Mouse (Mus musculus) MEL (cell line): ENCODE data around the gene Fam69b. TPM values are rescaled to one million over a fixed set of nuclear protein-coding genes. Genes with fewer than 3 reads are reported as not detected.

Experiments
- DNase-seq: peaks from one replicate; pipeline ENCODE4 v3.0.0; 2011; ENCODE audit warnings: low read depth, low spot score
- H3K27ac ChIP-seq: 2 replicates; pipeline ENCODE4 v1.5.1; 2012; ENCODE audit warnings: low read depth, mild to moderate bottlenecking, control low read depth, low read length, moderate library complexity; ENCODE audit not compliant: control insufficient read depth
- H3K27me3 ChIP-seq, 2 experiments: fragments of 150-350 bp in 1 of 2; sonication (generic) in 1 of 2; 2 replicates each; pipeline ENCODE4 v1.6.1; 2012; ENCODE audit warnings: low read length in 2 of 2, mild to moderate bottlenecking in 2 of 2, improper control_type of control experiment in 1 of 2, moderate library complexity in 1 of 2; ENCODE audit not compliant: insufficient read depth in 2 of 2, control insufficient read depth in 1 of 2
- H3K36me3 ChIP-seq, 2 experiments: 2 replicates each; pipeline ENCODE4 v1.6.1; 2012 to 2014; ENCODE audit warnings: low read length in 2 of 2, improper control_type of control experiment in 1 of 2, inconsistent platforms in 1 of 2, mild to moderate bottlenecking in 1 of 2; ENCODE audit not compliant: insufficient read depth in 2 of 2, control insufficient read depth in 1 of 2
- H3K4me1 ChIP-seq, 2 experiments: fragments of 150-350 bp in 1 of 2; sonication (generic) in 1 of 2; 2 replicates each; pipeline ENCODE4 v1.6.1; 2012; ENCODE audit warnings: low read length in 2 of 2, improper control_type of control experiment in 1 of 2, mild to moderate bottlenecking in 1 of 2; ENCODE audit not compliant: insufficient read depth in 2 of 2, control insufficient read depth in 1 of 2
- H3K4me3 ChIP-seq, 2 experiments: fragments of 150-350 bp in 1 of 2; sonication (generic) in 1 of 2; 2 replicates each; pipeline ENCODE4 v1.5.1; 2012; ENCODE audit warnings: low read depth in 2 of 2, low read length in 2 of 2, mild to moderate bottlenecking in 2 of 2, moderate library complexity in 2 of 2, control low read depth in 1 of 2, improper control_type of control experiment in 1 of 2; ENCODE audit not compliant: control insufficient read depth in 1 of 2, insufficient read depth in 1 of 2
- H3K79me2 ChIP-seq: 2 replicates; pipeline ENCODE4 v1.6.1; 2012; ENCODE audit warnings: mild to moderate bottlenecking, low read length, moderate library complexity; ENCODE audit not compliant: control insufficient read depth, poor library complexity, insufficient read depth
- H3K9ac ChIP-seq: 2 replicates; pipeline ENCODE4 v1.6.1; 2012; ENCODE audit warnings: low read depth, mild to moderate bottlenecking, control low read depth, low read length, moderate library complexity; ENCODE audit not compliant: control insufficient read depth, poor library complexity, severe bottlenecking
- H3K9me3 ChIP-seq: fragments of 150-350 bp; sonication (generic); replicated peaks from 2 replicates; pipeline ENCODE4 v1.6.1; 2012; ENCODE audit warnings: mild to moderate bottlenecking, low read length, improper control_type of control experiment, moderate library complexity; ENCODE audit not compliant: insufficient read depth
- ELF1 ChIP-seq: IDR thresholded peaks from 2 replicates; pipeline ENCODE4 v1.6.1; 2014; ENCODE audit warnings: low read depth, mild to moderate bottlenecking, inconsistent platforms, low read length, improper control_type of control experiment, moderate library complexity
- EP300 ChIP-seq, 2 experiments: IDR thresholded peaks; 2 replicates each; pipeline ENCODE4 v1.6.1; 2011; ENCODE audit warnings: improper control_type of control experiment in 2 of 2, low read length in 2 of 2, low read depth in 1 of 2, mild to moderate bottlenecking in 1 of 2
- GABPA ChIP-seq: IDR thresholded peaks from 2 replicates; pipeline ENCODE4 v1.6.1; 2012; ENCODE audit warnings: low read depth, mild to moderate bottlenecking, inconsistent platforms, low read length, improper control_type of control experiment, moderate library complexity
- GATA1 ChIP-seq: IDR thresholded peaks from 2 replicates; pipeline ENCODE4 v1.6.1; 2011; ENCODE audit warnings: low read depth, low read length, improper control_type of control experiment
- HCFC1 ChIP-seq: IDR thresholded peaks from 2 replicates; pipeline ENCODE4 v1.6.1; 2012; ENCODE audit warnings: low read depth, mild to moderate bottlenecking, inconsistent platforms, low read length, improper control_type of control experiment, moderate library complexity
- JUND ChIP-seq: IDR thresholded peaks from 2 replicates; pipeline ENCODE4 v1.6.1; 2011; ENCODE audit warnings: low read depth, mild to moderate bottlenecking, improper control_type of control experiment, low read length
- MEF2A ChIP-seq: IDR thresholded peaks from 2 replicates; pipeline ENCODE4 v1.6.1; 2014; ENCODE audit warnings: low read depth, mild to moderate bottlenecking, inconsistent platforms, low read length, improper control_type of control experiment; ENCODE audit not compliant: poor library complexity, insufficient replicate concordance, severe bottlenecking; ENCODE audit errors: extremely low read depth
- MYB ChIP-seq: IDR thresholded peaks from 2 replicates; pipeline ENCODE4 v1.6.1; 2011; ENCODE audit warnings: mild to moderate bottlenecking, low read depth, low read length, improper control_type of control experiment
- MYC ChIP-seq: IDR thresholded peaks from 2 replicates; pipeline ENCODE4 v1.6.1; 2011; ENCODE audit warnings: low read depth, mild to moderate bottlenecking, low read length, improper control_type of control experiment, moderate library complexity
- RCOR1 ChIP-seq: IDR thresholded peaks from 2 replicates; pipeline ENCODE4 v1.6.1; 2012; ENCODE audit warnings: low read depth, mild to moderate bottlenecking, inconsistent platforms, low read length, improper control_type of control experiment
- SIN3A ChIP-seq: IDR thresholded peaks from 2 replicates; pipeline ENCODE4 v1.6.1; 2012; ENCODE audit warnings: low read length, improper control_type of control experiment, inconsistent platforms
- TBP ChIP-seq: IDR thresholded peaks from 2 replicates; pipeline ENCODE4 v1.8.0; 2011; ENCODE audit warnings: low read depth, low read length, improper control_type of control experiment
- USF1 ChIP-seq: IDR thresholded peaks from 2 replicates; pipeline ENCODE4 v1.6.1; 2014; ENCODE audit warnings: low read depth, mild to moderate bottlenecking, inconsistent platforms, low read length, improper control_type of control experiment, moderate library complexity
- USF2 ChIP-seq, 2 experiments: IDR thresholded peaks; 2 replicates each; pipeline ENCODE4 v1.6.1; 2011 to 2012; ENCODE audit warnings: improper control_type of control experiment in 2 of 2, low read length in 2 of 2, borderline replicate concordance in 1 of 2, inconsistent platforms in 1 of 2, low read depth in 1 of 2, mild to moderate bottlenecking in 1 of 2; ENCODE audit not compliant: insufficient read depth in 1 of 2
- ZC3H11A ChIP-seq: IDR thresholded peaks from 2 replicates; pipeline ENCODE4 v1.6.1; 2012; ENCODE audit warnings: low read depth, mild to moderate bottlenecking, inconsistent platforms, low read length, improper control_type of control experiment
- ZKSCAN1 ChIP-seq: IDR thresholded peaks from 2 replicates; pipeline ENCODE4 v1.6.1; 2012; ENCODE audit warnings: low read depth, mild to moderate bottlenecking, inconsistent platforms, low read length, improper control_type of control experiment, moderate library complexity
- ZMIZ1 ChIP-seq: IDR thresholded peaks from 2 replicates; pipeline ENCODE4 v1.6.1; 2012; ENCODE audit warnings: low read depth, mild to moderate bottlenecking, inconsistent platforms, low read length, improper control_type of control experiment, moderate library complexity
- polyA plus RNA-seq, 2 experiments: library from polyadenylated mRNA; stranded (reverse) in 1 of 2; unstranded in 1 of 2; fragments of >175 nt in 1 of 2; fragments of >200 nt in 1 of 2; gene quantifications; 2 replicates each; pipeline versions ENCODE4 v1.2.1 to v1.2.4; 2012; ENCODE audit warnings: low replicate concordance in 2 of 2, low read depth in 1 of 2; ENCODE audit not compliant: insufficient read length in 2 of 2, insufficient read depth in 1 of 2, missing spikeins in 1 of 2
- total RNA-seq: library from RNA; depleted of rRNA; stranded (reverse); fragments of 300-350 nt; gene quantifications from 2 replicates; pipeline ENCODE4 v1.2.3, GENCODE M21; 2012

Fam69b gene
- total and polyA plus RNA-seq, 3 experiments: 0.42 to 0.67 TPM; not detected in 1

DNA sequence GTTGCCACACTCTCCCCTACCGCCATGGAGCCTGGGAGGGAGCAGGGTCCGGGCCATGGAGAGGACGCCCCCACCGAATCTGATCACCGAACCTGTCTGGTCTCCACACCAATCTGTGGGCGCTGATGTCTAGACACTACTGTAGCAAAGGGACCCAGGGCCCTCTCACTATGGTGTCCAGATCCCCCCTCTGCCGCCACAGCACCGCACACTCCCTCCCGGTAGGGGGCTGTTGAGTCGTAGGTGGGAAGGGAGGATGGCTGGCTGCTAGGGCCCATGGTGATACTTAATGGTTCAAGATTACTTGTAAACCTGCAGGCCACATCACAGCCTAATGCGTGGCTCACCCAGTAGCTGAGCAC, 41.2 kb upstream of the Fam69b start:
- Histone ChIP-seq H3K4me1 (peaks cover 4 to 21% of the 10 kb centered on the region in 2 experiments; a peak in 3 of 4 replicates), H3K27ac (peak overlapping the region; percentile 48)
- peak; percentile 78 for DNase-seq

DNA sequence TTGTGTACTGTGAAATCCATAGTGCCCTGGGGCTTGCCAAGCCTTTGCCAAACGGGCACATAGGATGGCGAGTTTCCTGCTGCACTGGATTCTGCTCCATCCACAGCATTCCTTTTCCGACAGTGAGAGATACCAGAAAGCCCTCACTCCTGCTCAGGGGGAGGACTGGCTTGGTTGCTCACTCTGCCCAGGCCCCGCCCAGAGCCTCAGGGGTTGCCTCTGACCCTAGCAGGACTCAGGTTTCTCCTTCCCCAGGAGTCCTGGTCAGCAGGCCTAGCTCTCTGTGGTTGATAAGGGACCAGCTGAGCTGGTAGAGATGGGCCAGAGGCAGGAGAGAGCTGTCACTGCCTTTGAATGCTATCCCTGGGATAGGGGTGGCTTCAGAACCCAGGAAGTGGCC, 39.7 kb upstream of the Fam69b start:
- H3K9me3 ChIP-seq: no peaks in the 10 kb centered on the region
- H3K79me2 ChIP-seq: no peaks in the 10 kb centered on the region; the same call in 1 of the 2 replicates
- TF ChIP-seq ZC3H11A (no peak), MEF2A (no peak), RCOR1 (no peak), JUND (no peak), HCFC1 (no peak), TBP (no peak)
- H3K4me3 ChIP-seq: no peak overlapping the region
- DNase-seq: no peak
- no peaks in the 10 kb centered on the region for H3K27me3 ChIP-seq
- peaks cover 0 to 11% of the 10 kb centered on the region in 2 experiments; a peak in 2 of 4 replicates for H3K36me3 ChIP-seq
- H3K9ac ChIP-seq: no peak overlapping the region
- peaks cover 3 to 20% of the 10 kb centered on the region in 2 experiments; a peak in 3 of 4 replicates for H3K4me1 ChIP-seq
- H3K27ac ChIP-seq: no peak overlapping the region

More for the DNA sequence above, 41.2 kb upstream of the Fam69b start:
- H3K27me3 ChIP-seq: no peaks in the 10 kb centered on the region
- peak overlapping the region; percentile 81 to 93 for H3K4me3 ChIP-seq
- no peaks in the 10 kb centered on the region; the same call in 1 of the 2 replicates for H3K79me2 ChIP-seq
- no peak for TF ChIP-seq ELF1
- TF ChIP-seq USF2 (IDR thresholded peaks at IDR 0.05; ENCODE audit: borderline replicate concordance in 1 of 2, insufficient read depth in 1 of 2, low read depth in 1 of 2, low read length in 2 of 2): no peak
- no peak for TF ChIP-seq GABPA
- TF ChIP-seq MYB: no peak
- no peak for TF ChIP-seq MYC
- TF ChIP-seq GATA1: no peak
- no peak for TF ChIP-seq ZKSCAN1
- 0 out of 2 replicates have a peak, but pooled peaks have one; percentile 13 for TF ChIP-seq SIN3A
- 0 out of 2 replicates have a peak, but pooled peaks have one; percentile 2 for TF ChIP-seq USF1
- no peak for TF ChIP-seq ZC3H11A
- TF ChIP-seq EP300 (IDR thresholded peaks at IDR 0.05; ENCODE audit: low read depth in 1 of 2, low read length in 2 of 2): no peak
- 0 out of 2 replicates have a peak, but pooled peaks have one; percentile 3 for TF ChIP-seq ZMIZ1
- H3K36me3 ChIP-seq: peaks cover 0 to 11% of the 10 kb centered on the region in 2 experiments; a peak in 2 of 4 replicates
- no peaks in the 10 kb centered on the region for H3K9me3 ChIP-seq
- peak overlapping the region; percentile 84 for H3K9ac ChIP-seq
